Mouse (Mus musculus) testis, adult 2 months (tissue): ENCODE measurements at regions not wholly inside any gene's neighbourhood (a gene's known extent, or its start where the extent isn't known, plus 50 kb on each side); places are given as distances from the start of the nearest gene placed in this dataset.
"Not testable (repeated sequence)": the region's sequence is repeated elsewhere in the genome, so short reads cannot be mapped to it uniquely, and the experiment has no call there.

Experiments used
- H3K27ac ChIP-seq: fragments of 200-500 bp; 2 replicates; pipeline ENCODE4 v1.5.1; 2012; ENCODE audit warnings: low read depth, low read length; ENCODE audit not compliant: control insufficient read depth, insufficient read depth
- H3K27me3 ChIP-seq: fragments of 200-500 bp; 2 replicates; pipeline ENCODE4 v1.6.1; 2012; ENCODE audit warnings: mild to moderate bottlenecking, low read length, moderate library complexity; ENCODE audit not compliant: control insufficient read depth, insufficient read depth
- H3K36me3 ChIP-seq: fragments of 200-500 bp; 2 replicates; pipeline ENCODE4 v1.6.1; 2012; ENCODE audit warnings: mild to moderate bottlenecking, low read length; ENCODE audit not compliant: control insufficient read depth, insufficient read depth
- H3K4me1 ChIP-seq: fragments of 200-500 bp; 2 replicates; pipeline ENCODE4 v1.6.1; 2012; ENCODE audit warnings: low read length; ENCODE audit not compliant: control insufficient read depth, insufficient read depth
- H3K4me3 ChIP-seq: fragments of 200-500 bp; 2 replicates; pipeline ENCODE4 v1.5.1; 2012; ENCODE audit warnings: low read depth, mild to moderate bottlenecking, low read length, moderate library complexity, mixed read lengths; ENCODE audit not compliant: control insufficient read depth
- CTCF ChIP-seq: fragments of 200-500 bp; IDR thresholded peaks from 2 replicates; pipeline ENCODE4 v1.5.1; 2012; ENCODE audit warnings: low read depth, mild to moderate bottlenecking, inconsistent platforms, low read length, moderate library complexity; ENCODE audit not compliant: control insufficient read depth, insufficient read depth, insufficient replicate concordance
- POLR2A ChIP-seq: fragments of 200-500 bp; IDR thresholded peaks from 2 replicates; pipeline ENCODE4 v1.6.1; 2012; ENCODE audit warnings: low read depth, mild to moderate bottlenecking, inconsistent platforms, low read length, moderate library complexity; ENCODE audit not compliant: control insufficient read depth

DNA sequence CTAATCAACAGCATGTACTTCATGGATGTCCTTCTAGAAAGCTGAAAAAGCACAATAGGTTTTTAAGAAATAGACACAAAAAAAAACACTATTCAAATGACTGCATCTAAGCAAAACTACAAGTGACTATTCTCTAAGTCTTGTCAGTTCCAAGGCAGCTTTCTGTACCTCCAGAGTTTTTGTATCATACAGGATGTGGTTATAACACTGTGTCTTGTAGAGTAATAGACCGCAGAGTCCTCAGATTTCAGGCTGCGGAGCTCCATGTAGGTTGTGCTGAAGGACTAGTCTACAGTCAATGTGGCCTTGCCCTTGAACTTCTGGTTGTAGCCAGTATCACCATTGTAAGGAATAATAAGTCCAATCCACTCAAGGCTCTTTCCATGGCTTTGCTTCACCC lies 1137.7 kb upstream of the Zfp386 start:
- H3K4me3 ChIP-seq, H3K36me3 ChIP-seq, H3K27me3 ChIP-seq, H3K4me1 ChIP-seq, H3K27ac ChIP-seq: not testable (repeated sequence)

DNA sequence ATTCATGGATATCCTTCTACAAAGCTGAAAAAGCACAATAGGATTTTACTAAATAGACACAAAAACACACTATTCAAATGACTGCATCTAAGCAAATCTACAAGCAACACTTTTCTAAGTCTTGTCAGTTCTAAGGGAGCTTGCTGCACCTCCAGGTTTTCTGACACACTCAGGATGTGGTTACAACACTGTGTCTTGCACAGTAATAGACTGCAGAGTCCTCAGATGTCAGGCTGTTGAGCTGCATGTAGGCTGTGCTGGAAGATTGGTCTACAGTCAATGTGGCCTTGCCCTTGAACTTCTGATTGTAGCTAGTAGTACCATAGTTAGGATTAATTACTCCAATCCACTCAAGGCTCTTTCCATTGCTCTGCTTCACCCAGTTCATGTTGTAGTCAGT lies 1133.1 kb upstream of the Zfp386 start:
- not testable (repeated sequence) for H3K4me1 ChIP-seq, H3K27me3 ChIP-seq, H3K27ac ChIP-seq, H3K4me3 ChIP-seq, H3K36me3 ChIP-seq

DNA sequence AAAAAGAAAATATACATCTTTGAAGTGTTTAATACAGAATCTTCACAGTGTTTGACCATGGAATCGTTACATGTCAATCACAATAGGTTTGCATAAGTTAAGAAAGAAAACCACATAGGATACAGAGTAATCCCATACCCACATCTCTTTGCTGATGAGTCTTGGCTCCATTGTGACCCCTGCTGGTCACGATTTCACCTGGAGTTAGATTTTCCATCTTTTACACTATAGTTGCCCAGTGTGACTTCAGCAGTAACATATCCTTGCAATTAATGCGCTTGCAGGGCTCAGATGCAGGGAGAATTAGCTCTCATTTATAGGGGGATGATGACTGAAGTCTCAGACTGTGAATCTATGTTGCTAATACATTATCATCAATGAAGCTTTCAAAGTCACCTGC lies 1119.8 kb upstream of the Zfp386 start:
- no peaks in the 10 kb centered on the region for H3K4me1 ChIP-seq
- no peaks in the 10 kb centered on the region for H3K36me3 ChIP-seq
- H3K27me3 ChIP-seq: no peaks in the 10 kb centered on the region
- H3K4me3 ChIP-seq: no peak overlapping the region
- TF ChIP-seq POLR2A: no peak
- TF ChIP-seq CTCF: no peak
- no peak overlapping the region for H3K27ac ChIP-seq

DNA sequence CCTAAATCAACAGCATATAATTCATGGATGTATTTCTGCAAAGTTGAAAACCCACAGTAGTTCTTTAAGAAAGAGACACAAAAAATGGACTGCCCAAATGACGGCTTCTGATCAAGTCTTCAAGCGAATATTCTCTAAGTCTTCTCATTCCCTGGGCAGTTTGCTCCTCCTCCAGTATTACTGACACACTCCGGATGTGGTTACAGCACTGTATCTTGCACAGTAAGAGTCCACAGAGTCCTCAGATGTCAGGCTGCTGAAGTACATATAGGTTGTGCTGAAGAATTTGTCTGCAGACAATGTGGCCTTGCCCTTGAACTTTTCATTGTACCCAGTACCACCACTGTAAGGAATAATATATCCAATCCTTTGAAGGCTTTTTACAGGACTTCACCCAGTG lies 1115.4 kb upstream of the Zfp386 start:
- H3K36me3 ChIP-seq: no peaks in the 10 kb centered on the region
- no peaks in the 10 kb centered on the region for H3K4me1 ChIP-seq
- TF ChIP-seq CTCF: no peak
- no peak for TF ChIP-seq POLR2A
- no peak overlapping the region for H3K4me3 ChIP-seq
- H3K27me3 ChIP-seq: no peaks in the 10 kb centered on the region
- H3K27ac ChIP-seq: no peak overlapping the region

DNA sequence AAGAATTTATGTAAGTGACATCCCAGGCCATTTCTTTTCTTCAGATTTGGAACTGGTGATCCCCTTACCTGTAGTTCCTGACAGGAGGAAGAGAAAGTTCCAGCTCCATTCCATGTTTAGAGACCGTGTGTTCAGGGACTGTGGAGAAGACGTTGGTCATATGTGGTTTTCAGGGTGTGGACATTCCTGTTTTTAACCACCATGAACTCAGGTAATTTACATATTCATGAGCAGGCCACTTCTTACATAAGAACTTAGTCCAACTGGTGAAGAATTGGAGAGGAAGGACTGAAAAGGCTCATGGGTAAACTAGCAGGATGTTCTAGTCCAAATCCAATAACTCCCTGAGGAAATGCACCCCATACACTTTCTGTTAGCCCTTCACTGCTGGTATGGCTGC lies 1114.9 kb upstream of the Zfp386 start:
- Histone ChIP-seq H3K36me3 (no peaks in the 10 kb centered on the region), H3K27ac (no peak overlapping the region), H3K4me1 (no peaks in the 10 kb centered on the region), H3K27me3 (no peaks in the 10 kb centered on the region), H3K4me3 (no peak overlapping the region)
- TF ChIP-seq CTCF (no peak), POLR2A (no peak)

DNA sequence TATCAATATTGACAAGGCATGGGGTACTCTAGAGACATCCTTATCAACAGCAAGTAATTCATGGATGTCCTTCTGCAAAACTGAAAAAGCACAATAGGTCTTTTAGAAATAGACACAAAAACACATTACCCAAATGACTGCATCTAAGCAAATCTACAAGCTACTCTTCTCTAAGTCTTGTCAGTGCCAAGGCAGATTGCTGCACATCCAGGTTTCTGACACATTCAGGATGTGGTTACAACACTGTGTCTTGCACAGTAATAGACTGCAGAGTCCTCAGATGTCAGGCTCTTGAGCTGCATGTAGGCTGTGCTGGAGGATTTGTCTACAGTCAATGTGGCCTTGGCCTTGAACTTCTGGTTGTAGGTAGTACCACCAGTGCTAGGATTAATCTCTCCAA lies 1110.7 kb upstream of the Zfp386 start:
- H3K36me3 ChIP-seq, H3K27ac ChIP-seq, H3K4me1 ChIP-seq, H3K4me3 ChIP-seq, H3K27me3 ChIP-seq: not testable (repeated sequence)

DNA sequence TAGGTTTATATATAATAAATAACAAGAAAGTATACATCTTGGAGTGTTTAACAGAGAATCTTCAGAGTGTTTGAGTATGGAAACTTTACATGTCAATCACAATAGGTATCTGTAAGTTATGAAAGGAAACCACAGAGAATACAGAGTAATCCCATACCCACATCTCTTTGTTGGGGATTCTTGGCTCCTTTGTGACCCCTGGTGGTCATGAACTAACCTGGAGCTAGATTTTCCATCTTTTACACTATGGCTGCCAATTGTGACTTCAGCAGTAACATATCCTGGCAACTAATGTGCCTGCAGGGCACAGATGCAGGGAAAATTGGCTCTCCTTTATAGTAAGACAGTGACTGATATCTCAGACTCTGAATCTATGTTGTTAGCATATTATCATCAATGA lies 1107.9 kb upstream of the Zfp386 start:
- H3K4me1 ChIP-seq: no peaks in the 10 kb centered on the region
- H3K27ac ChIP-seq: no peak overlapping the region
- no peak overlapping the region for H3K4me3 ChIP-seq
- no peaks in the 10 kb centered on the region for H3K36me3 ChIP-seq
- H3K27me3 ChIP-seq: no peaks in the 10 kb centered on the region
- TF ChIP-seq CTCF (no peak), POLR2A (no peak)

DNA sequence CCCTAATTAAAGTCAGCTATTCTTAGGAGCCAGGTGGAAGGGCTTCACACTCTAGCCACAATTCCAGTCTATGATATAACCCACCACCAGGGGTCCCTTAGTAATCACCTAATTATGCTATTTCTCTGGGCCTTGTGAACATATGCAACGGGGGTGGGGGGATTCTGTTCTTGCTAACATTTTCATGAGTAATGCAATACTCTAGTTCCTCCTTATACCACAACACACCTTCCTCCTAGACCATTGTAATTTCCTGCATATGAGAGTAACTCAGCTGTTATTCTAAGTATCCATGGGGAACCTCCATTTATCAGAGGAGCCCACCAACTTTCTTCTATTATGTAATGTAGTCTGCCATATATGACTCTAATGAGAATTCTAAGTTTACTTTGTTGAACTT lies 1085.4 kb upstream of the Zfp386 start:
- no peaks in the 10 kb centered on the region for H3K36me3 ChIP-seq
- no peaks in the 10 kb centered on the region for H3K4me1 ChIP-seq
- no peak overlapping the region for H3K4me3 ChIP-seq
- H3K27ac ChIP-seq: no peak overlapping the region
- TF ChIP-seq POLR2A (no peak), CTCF (no peak)
- no peaks in the 10 kb centered on the region for H3K27me3 ChIP-seq

DNA sequence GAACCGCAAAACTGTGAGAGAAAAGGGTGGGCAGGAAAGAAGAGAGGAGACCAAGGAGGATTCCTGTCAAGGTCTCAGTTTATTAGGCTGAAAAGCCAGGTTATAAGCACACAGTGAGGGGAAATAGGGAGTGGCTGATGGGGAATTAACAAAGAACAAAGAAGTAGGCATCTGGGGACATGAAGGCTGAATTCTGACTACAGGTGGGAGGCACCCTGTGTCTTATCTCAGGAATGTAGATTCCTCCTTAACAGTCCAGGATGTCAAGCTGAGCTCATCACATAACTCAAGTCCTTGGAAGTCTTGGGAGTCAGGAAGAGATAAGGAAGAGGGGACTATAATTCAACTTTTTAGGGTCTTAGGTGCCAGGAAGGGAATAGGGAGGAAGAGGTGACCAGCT lies 1083.3 kb upstream of the Zfp386 start:
- H3K4me3 ChIP-seq, H3K36me3 ChIP-seq, H3K27me3 ChIP-seq, H3K27ac ChIP-seq, H3K4me1 ChIP-seq: not testable (repeated sequence)
